ENCODE assay signal across 17 mouse cellular contexts in genomic region chr3:154550326-154551034, GRCm38 (mm10). TPM values are rescaled to one million over a fixed set of nuclear protein-coding genes. Genes with fewer than 3 reads are reported as not detected.
A peak's percentile ranks its signal among the peaks of the same experiment; 100 is the strongest.
DNase-seq lines count a peak whose midpoint lies in the region; ATAC-seq lines count a peak whose summit lies in the region.
"Had no signal": no experiment of that assay in that cellular context is flagged by ENCODE, and none has a peak within 500 bp of the region (broad histone marks: within the 10 kb centered on the region; RNA-seq: fewer than 3 reads in every experiment).

No protein-coding gene starts in this region.

- peak; percentile 77 for ATAC-seq in midbrain, embryonic 11.5 days (ENCODE audit: low FRiP score)
- no peak for ATAC-seq in embryonic facial prominence, embryonic 13.5 days (ENCODE audit: insufficient number of reproducible peaks, insufficient read depth, low FRiP score, low TSS enrichment, low read depth)
- ATAC-seq in hindbrain, embryonic 14.5 days (ENCODE audit: low FRiP score) = peak; percentile 56; the same call in 1 of the 2 replicates
- peak; percentile 85 for ATAC-seq in midbrain, embryonic 15.5 days (replicated peaks)
- ATAC-seq in inflammation-experienced regulatory T-cells, adult 6 months = no peak

- H3K4me3 ChIP-seq in midbrain, embryonic 11.5 days (ENCODE audit: low read depth, low read length) = no peak overlapping the region
- no peak overlapping the region for H3K4me3 ChIP-seq in midbrain, embryonic 10.5 days
- H3K4me3 ChIP-seq in embryonic facial prominence, embryonic 13.5 days = no peak overlapping the region
- H3K4me3 ChIP-seq in hindbrain, embryonic 14.5 days (replicated peaks; ENCODE audit: low read length) = no peak overlapping the region
- no peak overlapping the region for H3K4me3 ChIP-seq in midbrain, embryonic 15.5 days

- H3K36me3 ChIP-seq in midbrain, embryonic 11.5 days (ENCODE audit: control insufficient read depth, insufficient read depth, low read length) = no peaks in the 10 kb centered on the region
- no peaks in the 10 kb centered on the region for H3K36me3 ChIP-seq in midbrain, embryonic 10.5 days
- H3K36me3 ChIP-seq in embryonic facial prominence, embryonic 13.5 days = no peaks in the 10 kb centered on the region
- H3K36me3 ChIP-seq in hindbrain, embryonic 14.5 days (replicated peaks; ENCODE audit: control insufficient read depth, insufficient read depth) = no peaks in the 10 kb centered on the region
- no peaks in the 10 kb centered on the region for H3K36me3 ChIP-seq in midbrain, embryonic 15.5 days (replicated peaks)

- WGBS in midbrain, embryonic 11.5 days = 35% methylated on average over 17 of the region's 17 CpGs
- WGBS in midbrain, embryonic 10.5 days = 61% methylated on average over 17 of the region's 17 CpGs
- 8% methylated on average over 17 of the region's 17 CpGs for WGBS in embryonic facial prominence, embryonic 13.5 days
- WGBS in hindbrain, embryonic 14.5 days = 24% methylated on average over 17 of the region's 17 CpGs
- 19% methylated on average over 17 of the region's 17 CpGs for WGBS in midbrain, embryonic 15.5 days

- H3K9ac ChIP-seq in midbrain, embryonic 11.5 days (ENCODE audit: low read length) = no peak overlapping the region
- H3K9ac ChIP-seq in embryonic facial prominence, embryonic 13.5 days = no peak overlapping the region
- no peak overlapping the region for H3K9ac ChIP-seq in hindbrain, embryonic 14.5 days
- no peak overlapping the region for H3K9ac ChIP-seq in midbrain, embryonic 15.5 days

- no peak overlapping the region for H3K4me2 ChIP-seq in midbrain, embryonic 11.5 days
- H3K4me2 ChIP-seq in embryonic facial prominence, embryonic 13.5 days = peak overlapping the region; percentile 38
- H3K4me2 ChIP-seq in hindbrain, embryonic 14.5 days (replicated peaks) = no peak overlapping the region
- H3K4me2 ChIP-seq in midbrain, embryonic 15.5 days = no peak overlapping the region
- H3K4me2 ChIP-seq: heart, embryonic 11.5 days had no signal

- no peaks in the 10 kb centered on the region for H3K9me3 ChIP-seq in midbrain, embryonic 11.5 days (ENCODE audit: control insufficient read depth, low read length)
- no peaks in the 10 kb centered on the region for H3K9me3 ChIP-seq in midbrain, embryonic 10.5 days (replicated peaks)
- H3K9me3 ChIP-seq in embryonic facial prominence, embryonic 13.5 days = no peaks in the 10 kb centered on the region
- H3K9me3 ChIP-seq in hindbrain, embryonic 14.5 days (ENCODE audit: control insufficient read depth, low read length) = no peaks in the 10 kb centered on the region
- no peaks in the 10 kb centered on the region for H3K9me3 ChIP-seq in midbrain, embryonic 15.5 days

- H3K4me1 ChIP-seq in midbrain, embryonic 11.5 days (ENCODE audit: control insufficient read depth, insufficient read depth, low read length) = peaks cover 18% of the 10 kb centered on the region
- peaks cover 42% of the 10 kb centered on the region for H3K4me1 ChIP-seq in midbrain, embryonic 10.5 days
- H3K4me1 ChIP-seq in embryonic facial prominence, embryonic 13.5 days = peaks cover 35% of the 10 kb centered on the region
- H3K4me1 ChIP-seq in hindbrain, embryonic 14.5 days (replicated peaks; ENCODE audit: control insufficient read depth, insufficient read depth, low read length) = peaks cover 30% of the 10 kb centered on the region
- peaks cover 28% of the 10 kb centered on the region for H3K4me1 ChIP-seq in midbrain, embryonic 15.5 days

- peaks cover 3% of the 10 kb centered on the region; the same call in 1 of the 2 replicates for H3K27me3 ChIP-seq in midbrain, embryonic 11.5 days (ENCODE audit: control insufficient read depth, insufficient read depth, low read length)
- H3K27me3 ChIP-seq in midbrain, embryonic 10.5 days (ENCODE audit: low read depth, poor library complexity, severe bottlenecking) = peaks cover 45% of the 10 kb centered on the region
- peaks cover 27% of the 10 kb centered on the region; the same call in 1 of the 2 replicates for H3K27me3 ChIP-seq in embryonic facial prominence, embryonic 13.5 days
- no peaks in the 10 kb centered on the region; the same call in 1 of the 2 replicates for H3K27me3 ChIP-seq in hindbrain, embryonic 14.5 days (ENCODE audit: control insufficient read depth, insufficient read depth, low read length)
- H3K27me3 ChIP-seq in midbrain, embryonic 15.5 days (replicated peaks) = peaks cover 19% of the 10 kb centered on the region

- no peak overlapping the region for H3K27ac ChIP-seq in midbrain, embryonic 11.5 days (ENCODE audit: low read depth, low read length)
- H3K27ac ChIP-seq in midbrain, embryonic 10.5 days (replicated peaks) = no peak overlapping the region
- peak overlapping the region; percentile 19; the same call in 1 of the 2 replicates for H3K27ac ChIP-seq in embryonic facial prominence, embryonic 13.5 days
- H3K27ac ChIP-seq in hindbrain, embryonic 14.5 days = no peak overlapping the region
- no peak overlapping the region for H3K27ac ChIP-seq in midbrain, embryonic 15.5 days

- peak; percentile 89 for DNase-seq in midbrain, embryonic 11.5 days (ENCODE audit: low spot score, missing footprints)
- no peak for DNase-seq in midbrain, embryonic 10.5 days (ENCODE audit: low spot score)
- DNase-seq in hindbrain, embryonic 14.5 days (ENCODE audit: low spot score) = peak; percentile 30
- DNase-seq in cerebellum, postnatal 36 days = no peak
- no peak for DNase-seq in adrenal gland, adult 2 months
- DNase-seq: adrenal gland, postnatal 25 days; cerebellum, postnatal 14 days; gastrocnemius, postnatal 10 days; heart, postnatal 4 days; kidney, adult 8-10 months; liver; lung, adult 2 months; thymus, postnatal 14 days had no signal

RNA-seq across cellular contexts. Expression of gene Cryz, which starts 46.0 kb away (rescaled TPM):
- 18.6 and 21.2 TPM in 2 replicates for polyA plus RNA-seq in midbrain, embryonic 11.5 days (2014; fragmentation: Nextera tagmentation; extraction: Ambion mirVana)
- polyA plus RNA-seq in midbrain, embryonic 10.5 days (2016; fragmentation: Nextera tagmentation; extraction: Ambion mirVana) = 19.5 and 21.2 TPM in 2 replicates
- 22.4 and 23.7 TPM in 2 replicates for polyA plus RNA-seq in embryonic facial prominence, embryonic 13.5 days (2015; fragmentation: Nextera tagmentation; extraction: Ambion mirVana)
- 9.5 and 9.6 TPM in 2 replicates for polyA plus RNA-seq in hindbrain, embryonic 14.5 days (2014; fragmentation: Nextera tagmentation; extraction: Ambion mirVana)
- 9.2 and 10.0 TPM in 2 replicates for polyA plus RNA-seq in midbrain, embryonic 15.5 days (2015; fragmentation: Nextera tagmentation; extraction: Ambion mirVana)
- total RNA-seq in adrenal gland, adult 2 months (2021) = 10 to 100 TPM; 18.1 to 24.3 TPM
- polyA plus RNA-seq in adrenal gland, adult 2 months (2012; rRNA removed) = 5.0 and 6.6 TPM in 2 replicates
- 1 to 10 TPM; 1.8 to 3.9 (median 3.6) TPM for polyA plus RNA-seq in inflammation-experienced regulatory T-cells, adult 6 months (2017; shearing (Covaris generic))

RNA-seq across cellular contexts. Expression of gene Tyw3, which starts 46.4 kb away (rescaled TPM):
- 18.4 and 19.0 TPM in 2 replicates for polyA plus RNA-seq in midbrain, embryonic 11.5 days (2014; fragmentation: Nextera tagmentation; extraction: Ambion mirVana)
- polyA plus RNA-seq in midbrain, embryonic 10.5 days (2016; fragmentation: Nextera tagmentation; extraction: Ambion mirVana) = 18.7 and 21.0 TPM in 2 replicates
- 16.7 and 19.8 TPM in 2 replicates for polyA plus RNA-seq in embryonic facial prominence, embryonic 13.5 days (2015; fragmentation: Nextera tagmentation; extraction: Ambion mirVana)
- polyA plus RNA-seq in hindbrain, embryonic 14.5 days (2014; fragmentation: Nextera tagmentation; extraction: Ambion mirVana) = 12.9 and 13.0 TPM in 2 replicates
- polyA plus RNA-seq in midbrain, embryonic 15.5 days (2015; fragmentation: Nextera tagmentation; extraction: Ambion mirVana) = 12.4 and 14.1 TPM in 2 replicates
- total RNA-seq in adrenal gland, adult 2 months (2021) = 1 to 10 TPM; 4.0 to 6.6 TPM
- 6.8 and 12.2 TPM in 2 replicates for polyA plus RNA-seq in adrenal gland, adult 2 months (2012; rRNA removed)
- 1 to 10 TPM; 7.1 to 9.7 (median 7.6) TPM for polyA plus RNA-seq in inflammation-experienced regulatory T-cells, adult 6 months (2017; shearing (Covaris generic))

Comparison
In these comparisons a context has a peak if more than half of its experiments do, and no peak if none do; other contexts are left out.
1. DNase-seq: peak in midbrain, embryonic 11.5 days (single experiment) and hindbrain, embryonic 14.5 days (single experiment); none in midbrain, embryonic 10.5 days (single experiment), cerebellum, postnatal 36 days (0 of 2) and adrenal gland, adult 2 months (single experiment).
2. ATAC-seq: peak in midbrain, embryonic 11.5 days (single experiment), hindbrain, embryonic 14.5 days (single experiment) and midbrain, embryonic 15.5 days (single experiment); none in embryonic facial prominence, embryonic 13.5 days (single experiment) and inflammation-experienced regulatory T-cells, adult 6 months (single experiment).